Mouse (Mus musculus): Measurements from ENCODE around the gene Antxr2. TPM values are rescaled to one million over a fixed set of nuclear protein-coding genes. Genes with fewer than 3 reads are reported as not detected.

Antxr2 gene
- total RNA-seq, 2 experiments from 2014 or later = 3.1 to 4.8 TPM

DNA sequence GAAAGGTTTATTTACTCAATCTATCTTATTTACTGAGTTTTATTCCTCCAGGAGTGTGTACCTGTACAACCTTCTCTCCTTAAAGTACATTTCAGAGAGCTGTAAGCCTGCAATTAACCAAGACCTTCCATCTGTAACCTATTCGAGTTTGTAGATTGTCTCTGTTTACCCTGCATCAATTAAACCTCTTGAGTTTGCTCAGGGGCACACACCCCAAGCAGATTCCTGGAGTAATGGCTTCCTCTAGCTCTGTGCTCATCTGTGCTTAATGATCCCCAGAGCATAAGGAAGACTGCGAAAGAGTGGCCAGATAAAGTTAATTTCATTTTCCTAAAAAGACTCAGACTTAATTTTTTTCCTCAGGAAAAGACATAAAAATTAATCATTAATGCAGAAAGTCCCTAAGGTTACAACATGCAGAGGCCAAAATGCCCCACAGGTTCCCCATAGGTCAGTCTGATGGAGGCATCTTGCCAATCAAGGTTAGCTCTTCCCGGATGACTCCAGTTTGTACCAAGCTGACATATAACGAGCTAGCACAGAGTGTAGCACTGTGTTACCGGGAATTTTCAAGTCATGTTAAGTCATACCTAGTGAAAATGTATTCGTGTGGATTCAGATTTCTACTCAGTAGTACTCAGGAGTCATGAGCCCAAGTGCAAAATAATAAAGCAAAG lies 34.2 kb downstream of the Antxr2 start:
- no peak for ATAC-seq (replicated peaks; ENCODE audit: low FRiP score, poor library complexity, severe bottlenecking)

DNA sequence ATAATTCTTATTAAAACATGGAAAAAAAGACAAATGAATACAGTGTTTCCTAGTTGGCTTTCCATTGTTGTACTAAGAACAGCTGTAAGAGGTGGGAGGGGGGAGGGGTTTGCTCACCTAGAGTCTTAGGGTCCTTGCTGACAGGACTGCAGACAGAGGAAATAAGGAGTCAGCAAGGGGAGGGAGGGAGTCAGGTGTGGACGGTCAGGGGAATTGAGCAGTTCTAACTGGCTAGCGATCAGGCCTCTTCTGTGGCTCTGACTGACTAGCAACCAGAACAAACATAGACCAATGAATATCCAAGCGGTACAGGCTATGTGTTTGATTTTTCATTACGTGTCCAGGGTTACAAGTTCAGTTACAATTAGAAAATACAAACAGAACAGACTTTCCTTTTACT lies 35.0 kb downstream of the Antxr2 start:
- no peak for ATAC-seq (replicated peaks; ENCODE audit: low FRiP score, poor library complexity, severe bottlenecking)

DNA sequence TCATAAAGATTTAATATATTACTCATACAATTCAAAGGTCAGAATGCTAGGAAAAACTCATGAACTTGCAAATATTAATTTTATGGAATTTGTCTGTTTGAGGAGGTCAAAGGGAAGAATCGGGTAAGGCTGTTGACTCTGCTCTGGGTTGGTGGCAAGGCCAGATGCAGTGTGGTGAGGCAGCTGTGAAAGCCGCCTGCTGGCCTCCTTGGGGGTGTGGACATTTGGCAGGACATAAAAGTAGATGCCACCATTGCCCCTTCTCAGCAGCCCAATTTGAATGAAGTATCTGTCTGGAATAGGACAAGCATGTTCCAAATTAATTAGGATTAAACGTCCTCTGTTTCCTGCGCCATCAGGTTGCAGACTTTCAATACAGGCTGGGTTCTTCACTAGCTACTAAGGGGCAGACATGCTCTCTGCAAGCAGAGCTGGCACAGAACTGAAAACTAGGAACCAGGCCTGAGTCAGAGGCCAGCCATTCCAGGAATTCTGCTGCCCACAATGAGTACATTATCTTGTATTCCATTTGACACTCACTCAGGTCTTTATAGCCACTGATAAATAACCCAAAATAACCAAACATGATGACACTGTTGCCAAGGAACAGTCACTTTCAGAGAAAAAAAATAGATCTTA lies 44.1 kb downstream of the Antxr2 start:
- no peak for ATAC-seq (replicated peaks; ENCODE audit: low FRiP score, poor library complexity, severe bottlenecking)

DNA sequence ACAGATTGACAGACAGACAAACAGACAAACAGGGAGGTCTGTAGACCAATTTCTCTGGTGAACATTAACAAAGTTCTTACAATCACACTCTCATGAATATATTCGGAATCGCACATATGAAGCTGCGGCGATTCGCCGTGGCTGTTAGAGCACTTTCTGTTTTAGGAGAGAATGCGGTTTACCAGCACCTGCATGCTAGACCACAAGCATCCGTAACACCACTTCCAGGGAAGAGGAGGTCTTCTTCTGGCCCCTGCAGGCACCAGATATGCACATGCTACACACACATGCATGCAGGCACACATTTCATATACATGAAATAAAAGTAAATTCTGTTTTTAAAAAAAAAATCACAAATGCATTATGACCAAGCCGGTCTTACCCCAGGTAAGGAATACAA lies 47.5 kb downstream of the Antxr2 start:
- ATAC-seq (replicated peaks; ENCODE audit: low FRiP score, poor library complexity, severe bottlenecking) = no peak

DNA sequence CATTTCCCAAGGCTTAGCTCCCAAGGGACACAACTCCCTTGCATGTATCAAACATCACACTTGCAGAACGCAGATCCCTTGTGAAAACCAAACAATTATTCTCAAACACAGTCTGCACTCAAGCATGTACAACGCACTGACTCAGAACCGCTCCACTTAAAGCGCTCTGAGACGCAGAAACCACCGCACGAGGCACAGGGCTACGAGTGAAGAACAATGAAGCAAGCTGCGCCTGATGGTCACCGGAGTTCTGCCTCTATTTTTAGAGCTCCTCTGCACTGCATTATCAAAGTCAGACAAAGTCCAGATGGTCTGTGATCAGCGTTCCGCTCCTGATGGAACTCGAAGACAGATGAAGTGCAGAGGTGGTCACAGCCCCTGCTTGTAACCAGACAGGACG lies 50.4 kb downstream of the Antxr2 start:
- no peak for ATAC-seq (replicated peaks; ENCODE audit: low FRiP score, poor library complexity, severe bottlenecking)

DNA sequence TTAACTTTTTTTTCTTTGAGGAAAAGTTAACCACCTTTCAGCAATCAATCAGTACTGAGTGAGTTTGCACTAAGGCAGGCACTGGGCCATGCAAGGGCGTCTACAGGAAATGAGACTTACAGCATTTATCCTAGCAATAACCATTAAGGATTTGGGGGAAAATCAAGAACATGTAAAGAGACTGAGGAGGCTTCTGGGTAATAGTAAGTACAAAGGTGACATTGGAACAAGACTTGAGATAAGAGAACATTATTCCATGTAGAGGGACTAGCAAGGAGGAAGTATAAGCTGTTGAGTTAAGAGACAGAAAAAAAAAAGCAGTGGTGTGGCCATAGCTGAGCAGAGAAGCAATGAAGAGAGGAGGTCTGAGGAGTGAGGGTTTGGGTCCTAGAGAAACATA lies 57.5 kb downstream of the Antxr2 start:
- no peak for ATAC-seq (replicated peaks; ENCODE audit: low FRiP score, poor library complexity, severe bottlenecking)

DNA sequence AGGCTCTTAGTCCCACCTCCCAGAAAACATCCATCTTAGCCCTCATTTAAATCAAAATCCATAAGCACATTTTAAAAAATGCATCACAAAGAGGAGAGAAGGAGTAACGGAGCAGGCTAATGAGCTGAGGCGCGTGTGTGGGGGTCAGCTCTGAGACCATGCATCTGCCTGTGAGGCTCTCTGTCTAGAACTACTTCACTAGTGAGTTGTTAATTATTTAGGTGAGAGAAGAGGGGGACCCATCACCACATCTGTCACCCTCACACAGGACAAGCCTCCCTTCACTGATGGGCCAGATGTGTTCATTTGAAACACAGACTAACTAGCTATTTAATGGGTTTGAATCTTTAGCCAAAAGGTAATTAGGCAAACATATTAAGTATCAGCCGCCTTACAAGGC lies 58.8 kb downstream of the Antxr2 start:
- ATAC-seq (replicated peaks; ENCODE audit: low FRiP score, poor library complexity, severe bottlenecking) = no peak

DNA sequence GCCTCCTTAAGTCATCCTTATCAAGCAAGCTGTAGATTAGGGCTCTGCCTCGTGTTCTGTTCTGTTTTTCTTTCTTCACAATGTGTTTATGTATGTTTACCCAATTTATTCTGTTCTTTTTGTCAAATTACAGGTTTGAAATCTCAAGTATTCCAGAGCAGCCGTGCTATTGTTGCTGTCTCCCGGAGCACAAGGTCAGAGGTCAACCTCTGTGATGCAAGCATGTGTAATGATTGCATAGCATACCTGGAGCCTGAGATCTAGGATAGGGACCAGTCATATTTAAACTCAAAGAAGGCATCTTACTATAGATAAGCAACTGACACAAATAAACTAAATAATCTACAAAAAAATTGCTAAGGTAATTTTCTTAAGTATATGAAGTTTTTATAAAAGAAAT lies 59.6 kb downstream of the Antxr2 start:
- ATAC-seq (replicated peaks; ENCODE audit: low FRiP score, poor library complexity, severe bottlenecking) = no peak

DNA sequence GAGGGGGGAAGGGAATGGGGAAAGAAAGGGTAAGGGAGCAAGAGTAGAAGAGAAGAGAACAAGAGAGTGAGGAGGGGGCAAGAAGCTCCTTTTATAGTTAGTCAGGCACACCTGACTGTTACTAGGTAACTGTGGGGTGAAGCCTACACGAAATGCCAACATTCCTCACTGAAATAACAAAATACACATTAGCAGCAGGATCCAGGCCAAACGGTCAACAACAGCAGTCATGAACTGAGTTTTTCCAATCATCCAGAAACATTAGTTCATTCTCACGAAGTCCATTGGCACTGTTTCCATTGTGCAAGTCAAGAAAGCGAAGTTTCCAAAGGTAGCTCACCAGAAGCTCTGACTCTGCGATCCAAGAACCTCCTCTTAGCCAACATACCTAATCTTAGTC lies 63.8 kb downstream of the Antxr2 start:
- no peak for ATAC-seq (replicated peaks; ENCODE audit: low FRiP score, poor library complexity, severe bottlenecking)

DNA sequence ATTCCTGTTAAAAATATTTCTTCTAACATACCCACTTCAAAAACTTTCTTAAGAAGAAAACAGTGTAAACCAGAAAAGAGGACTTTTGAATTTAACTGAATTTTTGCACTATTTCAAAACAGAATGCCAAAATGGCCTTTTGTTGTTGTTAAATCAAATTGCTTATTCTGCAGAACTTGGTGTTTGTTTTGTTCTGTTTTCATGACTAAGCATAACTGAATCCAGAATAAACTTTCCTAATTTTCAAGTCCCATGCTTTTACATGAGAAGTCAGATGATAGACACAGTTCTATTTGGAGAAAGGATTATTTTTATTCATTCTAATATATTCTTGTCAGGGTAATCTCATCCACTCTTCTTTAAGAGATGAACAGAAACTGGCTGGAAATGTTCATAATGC lies 64.7 kb downstream of the Antxr2 start:
- no peak for ATAC-seq (replicated peaks; ENCODE audit: low FRiP score, poor library complexity, severe bottlenecking)

DNA sequence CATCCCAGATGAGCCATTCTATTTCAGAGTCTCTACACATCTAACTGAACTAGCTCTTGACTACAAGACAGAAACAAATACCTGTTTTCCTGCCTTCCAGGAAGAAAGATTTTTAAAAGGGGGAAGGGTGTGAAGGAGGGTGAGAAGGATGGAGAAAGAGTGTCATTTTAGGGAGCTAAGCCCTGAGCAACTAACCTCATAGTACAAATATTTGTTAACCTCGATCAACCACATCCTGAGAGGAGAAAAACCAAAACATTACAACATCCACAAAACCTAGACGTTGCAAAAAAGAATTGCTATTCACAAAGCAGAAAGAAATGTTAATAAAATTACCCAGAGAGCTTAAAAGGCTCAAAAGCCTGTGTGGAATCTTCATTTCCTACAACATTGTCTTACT lies 66.4 kb downstream of the Antxr2 start:
- no peak for ATAC-seq (replicated peaks; ENCODE audit: low FRiP score, poor library complexity, severe bottlenecking)

DNA sequence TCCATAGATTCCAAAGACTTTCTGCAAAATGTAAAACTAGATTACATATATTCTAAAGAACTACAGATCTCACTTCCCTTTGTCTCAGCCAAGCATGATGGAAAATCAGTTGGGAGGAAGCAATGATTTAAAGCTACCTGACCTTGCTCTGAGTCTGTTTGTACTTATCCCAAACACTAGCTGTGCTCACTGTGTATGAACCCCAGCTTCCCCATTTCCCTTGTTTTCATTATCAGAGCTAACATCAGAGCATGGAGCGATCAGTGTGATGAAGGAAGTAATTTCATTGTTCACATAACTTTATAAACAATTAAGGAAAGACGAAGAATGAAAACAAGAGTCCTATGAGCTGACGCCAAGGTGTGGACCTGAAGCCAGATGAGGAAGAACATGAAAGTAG lies 68.3 kb downstream of the Antxr2 start:
- ATAC-seq (replicated peaks; ENCODE audit: low FRiP score, poor library complexity, severe bottlenecking) = no peak

DNA sequence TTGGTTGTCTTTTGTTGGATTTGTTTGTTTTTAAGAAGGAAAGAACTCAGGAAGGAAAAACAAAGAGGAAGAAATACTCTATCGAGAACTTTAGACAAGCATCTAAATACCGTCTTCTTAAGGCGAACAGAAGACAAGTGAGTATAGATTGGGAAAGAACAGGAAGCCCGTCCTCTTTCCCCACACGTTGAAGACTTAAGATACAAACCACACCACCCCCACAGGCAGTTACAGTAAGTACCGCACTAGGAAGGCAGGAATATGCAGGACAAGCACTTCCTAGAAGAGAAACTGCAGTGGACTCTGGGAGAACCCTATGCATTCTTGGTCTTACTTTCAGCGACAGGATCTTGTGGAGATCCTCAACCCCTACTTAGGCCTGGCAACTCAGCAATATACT lies 69.1 kb downstream of the Antxr2 start:
- ATAC-seq (replicated peaks; ENCODE audit: low FRiP score, poor library complexity, severe bottlenecking) = no peak

DNA sequence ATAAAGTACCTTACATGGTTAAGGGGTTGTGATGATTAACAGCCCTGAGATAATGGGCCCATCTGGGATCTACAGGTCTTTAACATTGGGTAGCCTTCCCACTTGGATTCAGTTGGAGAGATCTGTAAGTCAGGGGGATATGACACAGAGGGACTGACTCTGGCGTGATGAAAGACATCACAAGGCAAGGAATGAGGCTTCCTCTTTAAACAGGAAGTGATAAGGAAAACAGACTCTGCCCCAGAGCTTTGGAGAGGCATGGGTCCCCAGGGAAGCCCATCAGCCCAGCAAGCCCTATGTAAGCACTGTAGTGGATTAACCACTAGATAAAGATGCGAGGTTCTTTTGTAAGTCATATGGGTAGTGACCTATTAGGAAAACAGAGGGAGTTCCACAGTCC lies 71.2 kb downstream of the Antxr2 start:
- ATAC-seq (replicated peaks; ENCODE audit: low FRiP score, poor library complexity, severe bottlenecking) = no peak

DNA sequence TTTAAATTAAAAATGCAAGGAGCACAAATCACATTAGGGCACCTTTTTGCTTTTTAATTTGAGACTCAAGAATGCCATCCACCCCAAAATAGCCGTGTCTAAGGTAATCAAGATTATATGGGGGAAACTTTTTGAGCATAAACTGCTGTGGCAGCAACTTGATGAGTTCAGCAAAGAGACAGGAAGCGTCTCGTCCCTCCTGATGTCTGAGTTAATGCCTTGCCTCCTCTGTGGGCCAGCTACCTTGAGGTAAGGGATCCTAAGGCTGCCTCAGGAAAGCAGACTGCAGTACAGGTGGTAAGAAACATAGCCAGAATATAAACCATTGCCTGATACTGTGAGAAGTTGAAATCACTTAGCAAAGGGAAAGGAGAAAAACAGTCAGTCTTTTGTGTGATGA lies 71.8 kb downstream of the Antxr2 start:
- no peak for ATAC-seq (replicated peaks; ENCODE audit: low FRiP score, poor library complexity, severe bottlenecking)

DNA sequence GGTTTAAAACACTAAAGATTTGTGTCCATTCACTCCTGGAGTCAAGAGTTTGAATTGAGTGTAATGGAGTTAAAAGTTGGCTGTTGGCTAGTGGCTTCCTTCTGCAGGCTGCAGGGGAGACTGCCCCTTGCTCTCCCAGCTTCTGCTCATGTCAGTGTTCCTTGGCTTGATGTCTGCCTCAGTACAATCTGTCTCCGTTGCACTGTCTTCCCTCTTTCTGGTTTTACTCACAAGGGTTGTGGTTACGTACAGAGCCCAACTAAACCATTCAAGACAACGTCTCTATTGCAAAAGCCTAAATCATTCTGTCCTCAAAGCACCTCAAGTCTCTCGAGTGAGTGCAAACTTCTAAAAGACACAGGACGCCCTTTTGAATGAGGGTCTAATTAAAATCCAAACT lies 73.3 kb downstream of the Antxr2 start:
- ATAC-seq (replicated peaks; ENCODE audit: low FRiP score, poor library complexity, severe bottlenecking) = no peak

DNA sequence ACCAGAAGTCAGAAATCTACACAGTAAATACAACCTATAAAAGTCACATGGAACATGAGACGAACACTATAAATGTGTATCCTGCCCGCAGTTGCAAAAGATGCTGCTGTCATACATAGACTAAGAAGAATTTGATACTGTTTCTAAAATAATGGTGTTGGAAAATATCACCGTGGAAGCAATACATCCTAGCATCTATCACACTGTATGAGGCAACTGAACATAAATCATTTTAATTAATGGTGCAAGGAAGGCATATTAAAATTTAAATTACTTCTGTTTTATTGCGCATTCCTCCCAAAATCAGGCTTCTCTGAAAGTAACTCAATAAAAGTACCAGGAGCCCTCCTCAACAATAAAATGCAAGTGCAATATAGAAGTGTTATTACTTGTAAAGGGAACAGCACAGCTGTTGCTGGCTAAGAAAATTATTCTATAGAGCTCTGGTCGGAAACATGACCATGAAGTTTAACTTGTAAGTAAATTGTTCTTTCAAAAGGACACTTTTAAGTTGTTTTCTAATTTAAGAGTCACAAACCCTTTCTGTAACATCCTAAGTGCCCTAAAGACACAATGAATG lies 76.6 kb downstream of the Antxr2 start:
- ATAC-seq (replicated peaks; ENCODE audit: low FRiP score, poor library complexity, severe bottlenecking) = no peak

DNA sequence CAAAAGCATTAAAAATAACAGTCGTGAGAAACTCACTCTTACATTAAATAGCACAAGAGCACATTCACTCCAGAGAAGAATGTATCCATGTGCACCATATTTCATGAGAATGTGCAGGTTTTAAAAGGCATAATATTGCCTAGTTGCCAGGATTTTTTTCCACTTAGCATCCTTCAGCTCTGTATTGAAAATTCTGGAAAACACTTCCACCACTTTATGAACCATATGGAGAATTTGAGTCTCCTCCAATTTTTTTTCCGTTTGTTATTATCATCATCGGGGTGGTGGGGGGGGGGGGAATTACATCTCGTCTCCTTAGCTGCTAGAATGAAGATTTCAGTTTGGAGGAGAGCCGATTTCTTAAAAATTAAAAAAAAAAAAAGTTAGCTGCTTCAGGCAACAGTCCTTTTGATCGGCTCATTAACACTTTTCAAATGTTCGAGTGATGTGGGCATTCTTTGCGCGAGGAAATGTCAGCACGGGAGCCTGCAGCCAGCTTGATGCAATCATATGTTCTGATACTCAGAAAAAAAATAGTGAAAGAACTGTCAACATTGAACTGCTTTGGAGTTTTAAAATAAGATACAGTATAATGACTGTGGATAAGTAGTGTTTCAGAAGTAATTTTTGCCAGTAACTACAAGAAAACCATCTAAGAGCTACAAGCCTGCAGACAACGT lies 77.5 kb downstream of the Antxr2 start:
- no peak for ATAC-seq (replicated peaks; ENCODE audit: low FRiP score, poor library complexity, severe bottlenecking)

DNA sequence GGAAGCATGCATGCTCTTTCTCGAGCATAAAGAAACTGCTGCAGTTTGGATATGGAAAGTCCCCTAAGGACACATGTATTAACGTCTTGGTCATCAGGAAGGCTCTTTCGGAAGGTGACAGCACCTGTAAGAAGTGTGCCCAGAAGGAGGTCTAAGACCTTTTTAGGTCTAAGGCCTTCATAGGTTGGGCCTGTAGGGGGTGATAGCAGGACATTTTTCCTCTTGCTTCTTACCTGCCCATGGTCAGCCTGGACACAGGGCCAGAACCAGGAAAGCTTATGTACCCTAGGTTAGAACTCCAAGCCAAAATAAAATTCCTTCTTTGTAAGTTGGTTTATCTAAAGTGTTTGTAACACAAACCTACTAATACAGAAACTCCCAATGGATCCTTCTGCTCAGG lies 83.6 kb downstream of the Antxr2 start:
- no peak for ATAC-seq (replicated peaks; ENCODE audit: low FRiP score, poor library complexity, severe bottlenecking)

DNA sequence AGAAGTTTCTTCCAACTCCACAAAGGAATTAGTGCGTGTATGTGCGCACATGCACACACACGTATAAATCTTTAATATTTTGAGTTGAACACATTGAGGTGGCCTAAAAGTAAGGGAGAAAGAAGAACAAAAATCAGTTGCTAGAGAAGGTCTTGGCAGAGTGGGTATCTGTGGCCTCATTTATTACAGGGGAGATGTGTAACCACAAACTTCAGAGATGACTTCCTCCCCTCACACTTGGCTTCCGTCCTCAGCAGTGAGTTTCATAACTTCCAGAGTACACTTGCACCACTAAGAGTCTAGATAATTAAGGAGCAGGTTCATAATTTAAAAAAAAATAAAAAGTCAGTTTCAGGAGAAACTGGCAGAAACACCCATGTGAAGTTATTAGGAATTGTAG lies 84.6 kb downstream of the Antxr2 start:
- ATAC-seq (replicated peaks; ENCODE audit: low FRiP score, poor library complexity, severe bottlenecking) = no peak

Data from erythroblast, adult 5-6 weeks (primary cell).